Mouse (Mus musculus): ENCODE data around the gene Rars. TPM values are rescaled to one million over a fixed set of nuclear protein-coding genes. Genes with fewer than 3 reads are reported as not detected.
"Not testable (repeated sequence)": the region's sequence is repeated elsewhere in the genome, so short reads cannot be mapped to it uniquely, and the experiment has no call there.

Rars gene
- 10 to 100 TPM; 67.5 to 76.1 (median 74.2) TPM for total RNA-seq (2022)

DNA sequence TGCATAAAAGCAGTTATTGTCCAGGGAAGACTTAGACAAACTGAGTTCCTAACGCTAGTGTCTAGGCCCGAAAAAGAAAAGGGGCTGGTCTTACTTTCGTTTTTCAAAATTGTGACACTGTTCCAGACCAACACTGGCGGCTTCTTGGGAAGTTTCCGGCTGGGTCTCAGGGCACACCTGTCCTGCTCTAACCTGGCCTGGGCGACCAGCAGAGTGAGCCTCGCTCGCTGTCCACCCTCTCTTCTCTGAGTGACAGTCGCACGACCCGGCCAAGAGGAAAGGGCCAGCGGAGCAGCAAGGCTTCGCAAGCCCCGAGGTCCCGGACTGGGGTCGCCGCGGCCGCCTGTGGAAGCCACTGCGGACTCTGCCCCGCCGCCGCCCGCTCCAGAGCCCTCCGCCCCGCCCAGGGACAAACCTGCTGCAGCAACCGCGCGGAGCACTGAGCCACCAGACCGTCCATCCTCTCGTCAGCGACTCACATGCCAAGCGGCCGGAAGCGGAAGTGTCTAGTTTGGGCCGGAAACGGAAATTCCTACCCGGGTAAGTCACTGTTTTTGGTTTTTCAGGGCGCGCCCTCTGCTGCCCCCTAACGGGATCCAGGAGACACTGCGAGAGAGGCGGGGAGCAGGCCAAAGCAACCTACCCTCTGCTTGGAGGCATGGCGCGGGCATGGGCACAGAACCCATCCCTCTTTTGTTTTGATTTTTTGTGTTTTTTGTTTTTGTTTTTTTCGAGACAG is at the start of gene Rars:
Gene Rars, minus strand, starts transcription at position 485 of the 739 bp plus-strand sequence.
- DNase-seq, result peak; percentile 91

DNA sequence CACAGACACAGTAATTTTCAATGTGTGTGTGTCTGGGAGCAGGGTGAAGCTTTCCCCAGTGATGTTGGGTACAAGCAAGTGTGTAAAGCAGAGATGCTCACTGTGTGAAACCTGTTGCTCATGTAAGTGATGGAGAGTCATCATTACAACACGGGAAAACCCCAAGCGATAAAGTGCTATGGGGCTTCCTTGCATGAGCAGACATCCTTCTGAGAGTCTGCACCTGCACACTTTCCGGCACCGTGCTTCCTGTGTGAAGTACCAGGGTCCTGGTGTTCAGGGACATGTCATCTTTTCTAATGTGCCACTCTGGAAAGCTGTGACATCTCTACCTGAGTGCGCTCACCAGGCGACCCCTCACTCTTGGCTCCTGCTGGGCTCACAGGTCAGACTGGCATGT is 48.5 kb upstream of the Rars start:
- DNase-seq, result no peak

DNA sequence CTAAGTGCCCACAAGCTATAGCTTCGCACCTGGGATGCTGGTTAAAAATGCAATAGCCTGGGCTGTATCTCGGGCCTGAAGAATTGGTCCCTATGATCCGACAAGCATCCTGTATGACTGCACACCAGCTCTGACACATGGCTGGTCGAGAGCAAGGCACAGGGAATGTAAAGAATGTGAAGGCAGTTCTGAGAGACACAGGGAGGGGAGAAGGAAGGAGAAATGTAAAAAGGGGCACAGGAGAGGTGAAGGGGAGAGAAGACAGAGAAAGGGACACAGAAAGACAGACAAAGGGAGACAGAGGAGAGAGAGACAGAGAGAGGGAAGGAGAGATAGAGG is 44.2 kb upstream of the Rars start:
- DNase-seq, result no peak

DNA sequence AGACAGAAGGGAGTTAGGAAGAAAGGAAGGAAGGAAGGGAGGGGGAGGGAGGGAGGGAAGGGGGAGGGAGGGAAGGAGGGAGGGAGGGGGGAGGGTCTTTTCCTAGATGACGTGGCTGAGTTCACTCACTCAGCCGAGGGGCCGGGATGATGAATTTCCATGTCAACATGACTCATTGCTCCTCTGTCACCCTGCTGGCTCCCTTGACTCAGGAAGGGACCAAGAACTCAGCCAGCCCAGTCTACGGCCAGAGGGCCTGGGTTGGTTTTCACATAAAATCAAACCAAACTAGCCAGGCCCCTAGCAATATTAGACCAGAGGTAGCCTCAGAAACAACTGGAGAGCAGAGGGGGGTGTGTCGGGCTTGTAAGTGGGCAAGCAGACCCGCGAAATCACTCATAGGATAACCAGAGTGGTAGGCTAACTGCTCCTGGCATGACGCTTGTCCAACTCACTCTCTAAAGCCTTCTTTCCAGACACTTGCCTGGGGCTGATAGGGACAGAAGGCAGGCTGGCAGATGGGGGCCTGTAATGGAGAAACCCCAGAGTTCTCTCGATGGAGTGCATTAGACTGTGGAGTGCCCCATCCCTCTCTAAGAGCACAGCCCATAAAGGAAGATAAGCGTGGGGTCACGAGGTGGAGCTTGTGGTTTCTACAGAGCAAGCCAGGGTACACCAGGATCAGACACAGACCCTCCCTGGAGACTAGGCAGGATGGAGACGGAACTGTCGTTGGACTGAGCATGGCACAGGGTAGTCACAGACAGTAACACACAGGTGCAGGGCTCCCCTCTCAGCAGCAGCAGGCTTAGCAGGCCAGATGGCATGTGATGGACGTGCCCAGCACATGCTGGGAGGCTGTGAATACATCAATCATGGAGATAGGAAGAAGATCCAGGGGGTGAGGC is 43.6 kb upstream of the Rars start:
- DNase-seq, result no peak

DNA sequence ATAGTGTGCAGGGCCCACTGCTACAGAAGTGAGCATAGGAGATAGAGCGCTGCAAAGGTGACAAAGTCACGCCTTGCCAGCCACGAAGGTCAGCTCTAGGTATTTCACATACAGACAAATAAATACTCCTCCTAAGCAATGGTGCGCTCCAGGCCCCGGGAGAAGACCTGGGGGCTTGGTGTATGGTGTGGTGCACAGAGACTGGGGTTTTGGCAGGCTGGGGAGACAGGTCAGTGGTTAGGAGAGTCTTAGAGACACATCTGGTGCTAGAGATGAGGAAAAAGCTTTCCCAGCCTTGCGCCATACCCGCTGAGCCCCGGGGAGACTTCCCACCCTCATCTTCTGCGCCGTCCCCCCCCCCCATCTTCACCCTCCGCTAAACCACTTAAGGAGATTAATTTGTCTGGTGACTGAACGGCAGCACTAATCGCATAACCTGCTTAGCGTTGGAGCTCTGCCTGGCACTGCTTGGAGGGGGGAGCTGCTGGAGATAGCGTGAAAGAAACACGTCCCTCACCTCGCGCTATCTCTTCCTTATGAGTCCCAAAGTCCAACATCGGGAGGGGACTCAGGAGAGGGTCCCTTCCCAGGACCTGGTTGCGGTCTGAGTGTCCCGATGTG is 39.4 kb upstream of the Rars start:
- no peak for DNase-seq

DNA sequence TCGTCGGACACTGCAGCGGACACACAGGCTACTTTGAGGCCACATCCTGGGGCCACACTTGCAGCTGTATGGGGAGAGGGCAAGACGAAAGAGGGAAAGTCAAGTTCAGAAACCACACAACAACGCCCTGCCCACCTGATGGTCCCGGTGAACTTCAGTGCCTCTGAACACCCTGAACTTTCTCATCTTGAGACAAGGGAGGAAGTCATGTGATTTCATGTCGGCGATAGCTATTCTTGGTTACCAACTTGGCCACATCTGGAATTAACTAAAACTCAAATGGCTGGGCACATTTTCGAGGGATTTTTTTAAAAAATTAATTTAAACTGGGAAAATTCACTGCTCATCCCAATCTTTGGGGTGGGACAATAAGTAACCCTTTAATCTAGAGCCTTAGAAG is 36.7 kb upstream of the Rars start:
- no peak for DNase-seq

DNA sequence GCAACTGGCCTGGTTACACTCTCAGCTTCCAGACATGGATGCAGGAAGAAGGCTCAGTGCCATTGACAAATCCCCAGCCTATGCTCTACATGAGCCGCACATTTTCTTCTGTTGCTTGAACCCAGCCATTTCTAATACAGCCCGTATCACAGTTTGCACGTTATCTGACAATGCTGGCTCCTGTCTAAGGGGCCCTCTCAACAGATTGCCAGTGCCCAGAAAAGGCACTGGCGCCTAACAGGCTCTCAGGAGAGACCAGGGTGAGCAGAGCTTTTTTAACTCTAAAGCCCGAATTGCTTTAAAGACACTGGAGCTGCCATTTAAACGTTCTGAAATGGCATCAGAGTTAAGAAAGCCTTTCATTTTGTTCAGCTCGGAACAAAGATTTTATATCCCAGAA is 31.8 kb upstream of the Rars start:
- DNase-seq, result no peak

DNA sequence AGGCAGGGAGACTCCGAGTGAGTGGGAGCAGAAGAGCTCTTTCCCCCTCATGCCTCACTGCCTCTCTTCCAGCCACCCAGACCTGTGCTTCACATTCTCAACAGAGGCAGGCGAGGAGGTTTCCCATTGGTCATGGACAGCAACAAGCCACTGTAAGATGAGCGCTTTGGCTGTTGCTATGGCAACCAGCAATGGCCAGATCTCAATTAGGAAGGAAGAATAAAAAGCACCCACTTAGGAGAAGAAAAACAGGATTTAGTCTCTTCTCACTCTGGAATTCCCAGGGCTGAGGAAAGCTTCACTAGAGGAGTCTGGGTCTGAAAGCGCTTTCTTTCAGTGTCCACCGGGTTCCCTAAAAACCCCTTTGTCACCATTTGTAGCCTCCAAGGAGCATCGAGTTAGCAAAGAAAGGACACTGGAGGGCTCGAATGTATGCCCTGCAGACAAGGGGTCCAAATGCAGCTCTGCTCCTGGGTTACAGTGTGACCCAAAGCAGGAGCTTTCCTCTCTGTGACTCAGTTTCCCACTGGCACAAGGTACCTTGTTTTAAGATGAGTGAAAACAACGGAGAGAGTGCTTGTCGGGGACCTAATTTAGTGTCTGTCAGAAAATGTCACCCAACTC is 30.8 kb upstream of the Rars start:
- no peak for DNase-seq

DNA sequence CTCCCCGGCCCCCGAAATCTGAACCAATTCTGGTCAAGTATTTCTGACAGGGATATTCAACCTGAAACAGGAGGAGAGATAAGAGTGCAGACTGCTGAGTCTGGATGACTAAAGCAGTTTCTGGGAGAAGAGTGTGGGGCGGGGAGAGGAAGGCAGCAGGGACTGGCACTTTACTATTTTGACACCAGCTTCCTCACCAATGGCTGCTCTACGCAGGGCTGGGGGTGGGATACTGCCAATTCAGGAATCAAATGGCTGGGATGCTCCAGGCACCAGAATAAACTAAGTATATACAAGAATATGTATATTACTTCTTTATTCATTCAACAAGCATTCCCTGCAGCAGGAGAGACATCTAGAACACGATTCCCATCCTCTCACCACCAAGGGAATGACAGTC is 29.3 kb upstream of the Rars start:
- DNase-seq, result no peak

DNA sequence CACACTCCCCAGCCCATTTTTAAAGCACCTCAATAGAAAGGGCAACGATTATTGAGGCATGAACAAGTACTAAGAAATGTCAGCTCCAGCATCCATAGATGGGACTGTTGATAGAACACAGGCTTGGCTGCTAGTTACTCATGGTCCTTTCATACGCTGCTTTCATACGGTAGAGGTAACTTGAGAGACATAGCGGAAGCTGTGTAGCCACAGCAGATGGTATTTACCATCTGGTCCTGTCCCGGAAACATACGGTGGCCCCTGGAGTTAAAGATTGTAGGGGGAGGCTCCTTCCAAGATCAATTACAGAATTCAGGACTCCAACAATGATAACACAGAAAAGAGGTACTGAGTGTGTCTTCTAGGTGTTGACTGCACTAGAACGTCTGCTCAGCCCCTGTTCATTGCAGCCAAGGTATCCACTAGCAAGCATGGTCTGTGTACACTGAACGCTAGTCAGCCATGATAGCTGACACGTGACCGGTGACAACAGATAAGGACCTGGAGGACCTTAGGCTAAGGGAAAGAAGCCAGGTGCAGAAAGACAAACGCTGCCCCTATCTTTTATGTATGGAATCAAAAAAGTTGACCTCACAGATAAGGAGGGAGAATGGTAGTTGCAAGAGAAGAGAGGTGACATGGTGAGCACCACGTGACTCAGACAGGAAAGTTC is 23.2 kb upstream of the Rars start:
- DNase-seq, result no peak

DNA sequence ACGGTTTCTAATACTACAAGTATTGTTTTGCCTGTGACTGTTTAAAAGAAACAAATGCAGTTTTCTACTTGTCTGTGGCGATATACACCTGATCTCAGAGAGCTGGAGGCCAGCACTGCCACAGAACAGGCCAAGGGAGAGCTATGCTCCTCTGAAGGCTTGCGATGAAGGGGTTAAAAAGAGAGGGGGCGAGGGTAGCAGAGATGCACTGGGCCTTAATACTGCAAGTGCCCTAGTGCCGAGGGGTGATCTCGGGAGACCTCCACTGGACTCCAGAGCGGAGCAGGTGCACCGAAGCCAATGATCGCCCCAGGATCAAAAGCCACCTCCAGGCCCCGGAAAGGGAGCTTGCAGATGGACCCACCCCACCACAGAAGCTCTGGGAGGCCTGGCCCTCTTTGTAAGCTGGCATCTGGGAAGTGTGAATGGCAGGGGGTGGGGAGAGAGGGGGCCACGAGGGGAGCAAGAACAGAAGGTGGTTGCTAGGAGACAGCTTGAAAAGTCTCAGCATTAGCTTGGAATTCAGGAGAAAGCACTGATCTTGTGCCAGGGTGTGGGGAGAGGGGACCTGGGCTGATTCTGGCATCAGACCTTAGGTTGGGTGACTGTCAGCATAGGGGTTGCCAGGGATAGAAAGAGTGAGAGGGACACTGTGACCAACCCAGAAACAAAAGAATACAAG is 22.2 kb upstream of the Rars start:
- DNase-seq, result no peak

DNA sequence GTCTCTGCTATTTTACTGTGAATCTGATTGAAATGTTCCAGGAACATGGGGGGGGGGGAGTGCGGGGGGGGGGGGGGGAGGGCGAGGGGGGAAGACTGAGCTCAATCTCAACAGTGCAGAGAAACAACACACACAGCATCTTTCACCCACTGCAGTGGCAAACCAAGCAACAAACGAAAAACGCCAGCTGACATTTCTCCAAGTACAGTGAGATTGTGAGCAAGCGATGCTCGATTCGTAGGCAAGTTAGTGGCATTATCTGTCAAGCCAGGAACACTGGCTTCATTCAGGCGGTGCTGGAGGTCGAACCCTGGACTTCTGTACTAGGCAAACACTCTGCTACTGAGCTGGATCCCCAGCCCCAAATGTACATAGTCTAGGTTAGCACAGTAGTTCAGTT is 21.3 kb upstream of the Rars start:
- no peak for DNase-seq

DNA sequence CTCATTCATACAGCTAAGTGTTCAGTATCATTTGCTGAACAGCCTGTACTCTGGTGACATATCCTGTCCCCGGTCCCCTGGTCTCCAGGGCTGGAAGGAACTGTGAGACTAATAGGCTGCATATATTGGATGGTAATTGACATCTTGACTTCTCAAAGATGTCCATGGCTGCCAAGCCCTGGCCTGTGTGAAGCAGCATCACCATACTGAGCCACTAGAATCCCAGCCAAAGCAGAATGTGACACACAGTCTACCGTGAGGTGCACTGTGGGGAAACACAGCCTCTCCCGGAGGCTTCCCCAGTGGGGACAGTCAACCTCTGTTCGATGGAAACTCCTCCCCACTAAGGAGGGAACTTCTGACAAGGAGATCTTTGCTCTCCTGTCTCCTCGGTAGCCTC is 20.6 kb upstream of the Rars start:
- DNase-seq, result no peak

DNA sequence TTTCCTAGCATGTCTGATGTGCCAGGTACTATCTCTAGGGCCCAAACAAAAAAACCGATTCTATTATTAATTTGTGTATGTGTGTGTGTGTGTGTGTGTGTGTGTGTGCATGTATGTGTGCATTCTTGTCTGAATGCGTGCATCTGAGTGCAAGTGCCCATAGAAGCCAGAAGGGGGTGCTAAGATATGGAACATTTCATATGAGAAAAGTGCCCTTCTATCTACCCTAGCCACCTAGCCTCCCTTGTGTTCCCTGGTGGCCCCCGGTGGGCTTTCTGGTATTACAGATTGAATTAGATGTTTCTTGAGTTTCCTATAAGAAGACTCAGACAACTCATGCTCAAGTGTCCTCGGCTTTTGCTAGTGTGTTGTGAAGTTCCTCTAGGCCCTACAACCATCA is 19.3 kb upstream of the Rars start:
- no peak for DNase-seq

DNA sequence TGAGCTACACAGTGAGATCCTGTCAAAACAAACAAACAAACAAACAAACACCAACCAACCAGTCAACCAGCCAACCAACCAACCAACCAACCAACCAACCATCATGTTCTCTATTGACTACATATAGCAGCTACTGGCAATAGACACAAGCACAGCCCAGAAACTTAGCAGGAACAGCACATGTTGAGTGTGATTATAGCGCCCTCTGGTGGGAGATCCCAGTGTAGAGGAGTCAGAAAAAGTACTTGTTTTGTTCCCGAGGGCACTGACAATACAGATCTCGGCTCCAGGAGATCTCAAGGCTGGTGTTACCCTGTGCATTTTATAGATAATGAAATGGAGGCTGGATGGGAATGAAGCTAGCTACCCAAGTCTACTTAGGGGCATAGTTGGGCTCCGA is 18.4 kb upstream of the Rars start:
- DNase-seq, result no peak

DNA sequence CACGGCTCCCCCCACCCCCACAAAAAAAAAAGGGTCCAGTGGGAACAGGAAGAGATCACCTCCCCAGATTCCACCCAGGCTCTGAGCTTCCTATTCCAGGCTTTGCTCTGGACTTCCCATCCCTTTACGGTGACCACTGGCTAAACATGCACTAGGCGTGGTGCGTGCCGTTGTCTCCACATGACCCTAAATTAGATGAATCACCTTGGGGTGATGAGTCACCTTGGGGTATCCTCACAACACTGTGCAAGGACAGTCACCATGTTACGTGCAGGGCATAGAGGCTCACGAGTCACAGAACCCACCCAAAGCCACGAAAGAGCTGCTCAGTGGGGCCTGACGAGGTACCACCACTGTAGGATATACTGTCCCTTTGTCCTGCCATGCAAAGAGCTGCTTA is 10.0 kb upstream of the Rars start:
- DNase-seq, result no peak

DNA sequence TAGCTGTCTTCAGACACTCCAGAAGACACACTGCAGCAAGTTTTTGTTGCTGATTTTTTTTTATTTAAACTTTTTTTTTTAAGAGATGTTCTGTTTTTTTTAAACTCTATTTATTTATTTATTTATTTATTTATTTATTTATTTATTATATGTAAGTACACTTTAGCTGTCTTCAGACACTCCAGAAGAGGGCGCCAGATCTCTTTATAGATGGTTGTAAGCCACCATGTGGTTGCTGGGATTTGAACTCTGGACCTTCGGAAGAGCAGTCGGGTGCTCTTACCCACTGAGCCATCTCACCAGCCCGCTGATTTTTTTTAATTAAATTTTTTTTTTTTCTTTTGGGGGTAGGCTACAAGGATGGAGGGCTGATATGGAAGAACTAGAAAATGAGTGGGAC is 8.3 kb upstream of the Rars start:
- DNase-seq, result not testable (repeated sequence)

DNA sequence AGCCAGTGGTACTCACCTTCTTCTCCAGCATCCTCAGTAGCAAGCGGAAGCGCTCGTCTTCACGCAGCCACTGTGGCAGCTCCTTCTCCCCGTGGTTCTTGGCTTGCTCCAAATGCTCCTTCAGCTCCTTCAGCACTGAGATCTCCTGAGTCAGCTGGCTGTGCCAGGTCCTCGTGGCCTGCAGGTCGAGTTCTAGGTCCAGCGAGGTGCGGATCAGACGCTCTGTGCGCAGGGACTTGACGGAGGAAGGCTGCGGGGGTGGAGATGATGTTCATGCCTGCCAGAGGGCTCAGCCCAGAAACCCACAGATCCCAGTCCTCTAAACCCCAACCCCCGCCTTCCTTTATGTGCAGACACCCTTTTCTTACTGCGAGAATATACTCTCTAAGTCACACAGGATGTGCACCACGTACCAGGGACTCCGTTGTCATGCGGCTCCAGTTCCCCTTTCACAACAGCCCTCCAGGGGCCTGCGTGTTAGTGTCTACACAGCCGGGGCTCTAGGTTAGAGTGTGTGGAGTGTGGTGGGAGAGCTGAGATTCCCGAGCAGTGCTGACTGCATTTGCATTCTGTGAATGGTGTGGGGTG is 7.5 kb upstream of the Rars start:
- no peak for DNase-seq

DNA sequence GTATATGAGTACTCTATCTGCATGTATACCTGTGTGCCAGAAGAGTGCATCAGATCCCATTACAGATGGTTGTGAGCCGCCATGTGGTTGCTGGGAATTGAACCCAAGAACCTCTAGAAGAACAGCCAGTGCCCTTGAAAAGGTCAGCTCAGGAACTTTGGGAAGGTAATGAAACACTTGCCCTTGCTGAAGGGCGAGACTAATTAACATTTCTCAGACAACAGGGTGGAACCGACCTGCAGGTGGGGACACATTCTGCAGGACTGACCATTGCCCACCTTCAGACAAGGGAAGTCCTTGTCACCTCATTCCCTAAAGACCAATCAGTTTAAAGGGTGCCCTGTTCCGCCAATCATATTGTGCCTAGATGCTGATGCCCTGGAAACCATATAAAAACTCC is 6.5 kb upstream of the Rars start:
- DNase-seq, result not testable (repeated sequence)

DNA sequence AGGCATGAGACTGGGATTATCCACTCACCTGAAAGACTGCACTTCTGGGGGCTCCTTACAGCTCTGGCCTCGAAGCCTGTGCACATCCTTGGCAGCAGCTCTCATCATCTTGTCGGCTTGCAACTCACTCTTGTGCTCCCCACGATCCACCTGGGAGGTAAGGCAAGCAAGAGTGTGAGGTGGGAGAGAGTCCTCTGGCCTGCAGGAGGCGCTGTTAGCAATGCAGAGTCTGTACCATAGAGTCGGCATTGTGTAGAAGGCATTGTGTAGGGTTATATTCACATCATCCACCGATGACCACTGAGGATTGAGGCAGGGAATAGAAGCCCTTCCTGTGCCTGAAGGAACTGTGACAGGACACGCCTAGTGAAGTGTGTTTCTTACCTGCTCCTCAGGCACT is 6.0 kb upstream of the Rars start:
- no peak for DNase-seq
